Mouse (Mus musculus) megakaryocyte, embryonic 14.5 days (primary cell): ENCODE measurements around the gene Isy1. TPM values are rescaled to one million over a fixed set of nuclear protein-coding genes. Genes with fewer than 3 reads are reported as not detected.

Experiments
- H3K27me3 ChIP-seq: replicated peaks from 2 replicates; pipeline ENCODE3; 2012; ENCODE audit warnings: inconsistent platforms
- H3K36me3 ChIP-seq: replicated peaks from 2 replicates; pipeline ENCODE3; 2012; ENCODE audit warnings: low read length, inconsistent platforms, mixed read lengths
- H3K4me1 ChIP-seq: 2 replicates; pipeline ENCODE4 v1.6.1; 2012; ENCODE audit warnings: inconsistent platforms
- H3K4me3 ChIP-seq: replicated peaks from 2 replicates; pipeline ENCODE3; 2012; ENCODE audit warnings: moderate library complexity, mild to moderate bottlenecking, inconsistent platforms
- H3K9me3 ChIP-seq: 2 replicates; pipeline ENCODE4 v1.6.1; 2012; ENCODE audit warnings: inconsistent platforms
- FLI1 ChIP-seq: IDR thresholded peaks from 2 replicates; pipeline ENCODE4 v1.6.1; 2012; ENCODE audit warnings: low read length, inconsistent platforms, mixed read lengths
- GATA1 ChIP-seq: IDR thresholded peaks from 3 replicates; pipeline ENCODE4 v1.6.1; 2012; ENCODE audit warnings: mixed read lengths, low read length, inconsistent platforms, borderline replicate concordance
- polyA plus RNA-seq: library from polyadenylated mRNA; stranded (reverse); fragments of >175 nt; gene quantifications from 2 replicates; pipeline ENCODE4 v1.2.3, GENCODE M21; 2012; ENCODE audit warnings: low replicate concordance; ENCODE audit not compliant: insufficient read depth

Isy1 gene
- polyA plus RNA-seq, 1 experiment: 34.7 TPM

DNA sequence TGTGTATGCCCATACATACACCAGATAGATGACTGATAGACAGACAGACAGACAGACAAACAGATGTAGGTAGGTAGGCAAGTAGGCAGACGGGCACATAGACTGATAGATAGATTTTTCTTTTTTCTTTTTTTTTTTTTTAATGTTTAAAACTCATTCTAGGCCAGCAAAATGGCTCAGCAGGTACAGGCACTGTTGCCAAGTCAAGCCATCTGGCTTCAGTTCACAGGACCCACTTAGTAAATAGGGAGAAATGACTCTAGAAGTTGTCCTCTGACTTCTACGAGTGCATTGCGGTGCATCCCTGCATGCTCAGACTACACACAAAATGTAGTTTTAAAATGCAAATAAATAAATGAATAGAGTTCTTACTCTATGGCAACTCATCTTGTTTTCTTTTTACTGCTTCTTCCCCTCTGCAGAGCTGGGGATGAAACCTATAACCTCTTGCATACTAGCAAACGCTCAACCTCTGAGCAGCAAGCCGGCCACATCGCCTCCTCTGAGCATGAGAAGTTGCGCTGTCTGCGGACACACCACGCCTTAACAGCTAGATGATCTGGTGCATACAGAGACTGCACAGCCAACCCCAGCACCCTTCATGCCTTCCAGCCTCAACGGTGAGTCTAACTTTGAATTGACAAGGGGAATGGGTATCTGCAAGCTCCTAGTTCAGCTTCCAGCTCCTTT, 44.6 kb downstream of the Isy1 start:
- Histone ChIP-seq H3K9me3 (no peaks in the 10 kb centered on the region), H3K27me3 (no peaks in the 10 kb centered on the region), H3K4me3 (no peak overlapping the region), H3K4me1 (peaks cover 88% of the 10 kb centered on the region), H3K36me3 (peaks cover 92% of the 10 kb centered on the region)
- TF ChIP-seq GATA1: no peak
- no peak for TF ChIP-seq FLI1

DNA sequence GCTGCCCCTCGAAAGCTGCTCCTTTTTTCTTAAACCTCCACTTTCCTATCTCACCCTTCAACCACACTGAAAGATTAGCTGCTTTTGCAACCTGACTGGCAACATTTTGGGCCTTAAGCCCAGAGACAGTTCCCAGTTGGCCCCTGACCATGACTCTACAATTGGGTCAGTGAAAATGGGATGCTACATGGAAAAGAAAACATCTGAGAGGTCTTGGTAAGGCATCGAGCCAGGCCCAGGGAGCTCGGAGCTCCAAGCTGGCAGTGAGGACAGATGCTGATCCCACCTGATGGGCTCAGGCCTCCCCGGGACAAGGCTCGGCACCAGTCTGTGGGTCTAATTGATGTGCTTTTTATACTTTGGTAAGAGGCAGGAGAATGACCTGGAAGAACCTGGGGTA, 46.8 kb downstream of the Isy1 start:
- H3K4me3 ChIP-seq: peak overlapping the region; percentile 25
- peaks cover 93% of the 10 kb centered on the region for H3K36me3 ChIP-seq
- no peaks in the 10 kb centered on the region for H3K27me3 ChIP-seq
- no peaks in the 10 kb centered on the region for H3K9me3 ChIP-seq
- H3K4me1 ChIP-seq: peaks cover 88% of the 10 kb centered on the region
- TF ChIP-seq GATA1: no peak
- TF ChIP-seq FLI1: no peak

DNA sequence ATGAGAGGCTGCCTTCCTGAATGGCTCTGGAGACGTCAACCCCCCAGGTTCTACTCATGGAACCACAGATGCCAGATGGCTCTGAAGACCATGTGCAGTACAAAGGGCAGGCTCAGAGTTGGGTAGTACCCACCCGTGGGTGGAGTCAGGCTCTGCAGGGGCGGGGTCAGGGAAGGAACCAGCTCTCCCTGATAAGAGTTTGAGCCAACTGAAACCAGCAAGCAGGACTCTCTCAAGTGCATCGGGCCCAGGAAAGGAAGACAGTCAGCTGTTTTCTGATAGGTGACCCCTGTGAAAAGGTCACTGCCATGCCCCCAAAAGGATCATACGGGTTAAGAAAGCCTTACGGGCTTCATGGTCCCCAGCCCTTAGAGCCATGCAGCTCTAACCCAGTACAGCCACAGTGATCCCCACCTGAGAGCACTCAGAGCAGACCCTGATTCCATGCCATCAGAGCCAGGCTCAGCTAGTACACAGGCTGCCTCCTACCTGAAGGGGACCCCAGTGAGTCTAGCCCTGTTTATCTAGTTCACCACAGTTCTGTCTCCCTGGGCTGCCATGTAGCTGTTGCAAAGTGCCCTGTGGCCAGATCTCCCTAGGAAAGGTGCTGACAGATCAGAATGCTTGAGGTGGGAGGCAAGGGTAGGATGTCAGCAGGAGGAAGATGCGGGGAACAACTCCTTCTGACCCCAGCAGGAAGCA, 47.7 kb downstream of the Isy1 start:
- TF ChIP-seq GATA1 (no peak; the same call in 2 of the 3 replicates), FLI1 (no peak)
- Histone ChIP-seq H3K27me3 (no peaks in the 10 kb centered on the region), H3K9me3 (no peaks in the 10 kb centered on the region), H3K36me3 (peaks cover 86% of the 10 kb centered on the region), H3K4me3 (peak overlapping the region; percentile 74), H3K4me1 (peaks cover 83% of the 10 kb centered on the region)

DNA sequence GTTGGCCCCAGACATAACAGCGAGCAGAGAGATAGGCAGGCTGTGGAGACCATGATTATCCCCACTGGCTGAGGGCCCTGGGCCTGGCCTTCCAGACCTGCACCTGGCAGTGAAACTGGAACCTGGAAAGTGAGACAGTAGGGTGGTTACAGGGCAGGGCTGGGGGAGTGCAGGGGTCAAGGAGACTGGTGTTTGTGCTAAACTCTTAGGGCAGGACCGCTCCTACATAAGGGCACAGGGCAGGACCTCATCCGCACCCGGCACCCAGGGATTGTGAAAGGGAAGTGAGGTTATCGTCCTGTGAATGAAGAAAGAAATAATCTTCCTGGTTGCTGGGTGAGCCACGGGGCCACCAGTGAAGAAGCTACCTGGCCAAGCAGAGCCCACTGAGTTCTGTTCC, 48.8 kb downstream of the Isy1 start:
- H3K4me3 ChIP-seq: no peak overlapping the region
- no peaks in the 10 kb centered on the region for H3K9me3 ChIP-seq
- H3K27me3 ChIP-seq: no peaks in the 10 kb centered on the region
- peaks cover 76% of the 10 kb centered on the region for H3K4me1 ChIP-seq
- TF ChIP-seq FLI1: no peak
- no peak for TF ChIP-seq GATA1
- H3K36me3 ChIP-seq: peaks cover 82% of the 10 kb centered on the region

DNA sequence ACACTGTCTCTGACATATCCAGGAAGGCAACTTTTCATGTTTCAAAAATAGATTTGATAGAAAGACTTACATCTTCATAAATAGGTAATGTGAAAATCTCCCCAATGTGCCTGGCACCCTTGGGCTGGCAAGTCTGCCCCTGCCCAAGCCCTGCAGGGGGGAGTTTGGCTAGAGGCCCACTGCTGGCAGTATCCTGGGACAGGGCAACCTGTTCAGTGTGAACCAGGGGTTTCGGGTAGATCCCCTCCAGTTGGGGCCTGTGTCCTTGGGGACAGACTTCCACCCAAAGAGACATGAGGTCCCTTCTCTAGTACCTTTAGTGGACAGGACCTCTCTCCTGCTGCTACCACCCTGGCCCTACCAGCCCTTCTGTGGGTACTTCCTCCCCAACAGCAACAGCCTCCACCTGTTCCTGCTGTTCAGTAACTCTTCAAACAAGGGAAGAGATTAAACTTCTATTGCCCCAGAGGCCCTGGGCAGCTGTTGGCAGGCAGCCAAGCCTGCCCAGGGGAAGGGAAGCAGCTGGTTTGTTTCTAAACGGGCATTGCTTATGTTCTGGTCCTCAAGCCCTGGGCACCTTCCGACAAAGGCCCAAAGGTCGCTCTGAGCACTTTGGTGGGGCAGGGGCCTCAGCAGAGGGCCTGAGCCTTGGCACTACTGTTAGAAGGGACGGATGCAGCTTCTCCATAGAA, 49.6 kb downstream of the Isy1 start:
- H3K27me3 ChIP-seq: no peaks in the 10 kb centered on the region
- no peaks in the 10 kb centered on the region for H3K9me3 ChIP-seq
- peaks cover 69% of the 10 kb centered on the region for H3K4me1 ChIP-seq
- TF ChIP-seq GATA1 (no peak), FLI1 (no peak)
- H3K36me3 ChIP-seq: peaks cover 75% of the 10 kb centered on the region
- no peak overlapping the region for H3K4me3 ChIP-seq

DNA sequence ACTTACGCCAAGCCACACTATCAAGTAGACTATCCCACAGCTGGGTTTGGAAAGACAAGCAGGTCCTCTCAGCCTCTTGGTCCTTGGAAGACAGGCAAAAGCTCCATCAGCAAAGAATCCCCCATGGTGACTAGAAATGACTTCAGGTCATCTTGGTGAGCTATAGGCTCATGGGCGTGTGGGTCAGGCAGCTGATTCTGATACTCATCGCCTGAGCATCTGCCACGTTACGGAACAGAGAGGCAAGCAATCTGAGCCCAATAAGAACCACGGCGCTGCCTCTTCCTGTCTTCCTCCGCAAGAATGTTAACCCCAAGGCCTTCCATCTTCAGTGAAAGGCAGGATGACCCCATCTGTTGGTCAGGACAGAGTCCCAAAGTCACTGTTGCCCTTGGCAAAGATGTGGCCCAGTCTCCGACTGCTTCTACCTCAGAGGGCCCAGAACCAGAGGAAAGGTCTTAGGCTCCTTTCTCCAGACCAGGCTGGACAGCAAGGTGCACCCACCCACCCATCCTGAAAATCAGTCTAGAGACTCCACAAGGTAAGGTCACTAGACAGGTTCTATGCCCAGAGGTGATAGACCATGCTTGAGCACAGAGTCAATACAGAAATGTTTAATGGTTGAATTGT, 50.2 kb downstream of the Isy1 start:
- Histone ChIP-seq H3K27me3 (no peaks in the 10 kb centered on the region), H3K36me3 (peaks cover 68% of the 10 kb centered on the region), H3K9me3 (no peaks in the 10 kb centered on the region), H3K4me1 (peaks cover 69% of the 10 kb centered on the region), H3K4me3 (no peak overlapping the region)
- TF ChIP-seq FLI1: no peak
- TF ChIP-seq GATA1: no peak

DNA sequence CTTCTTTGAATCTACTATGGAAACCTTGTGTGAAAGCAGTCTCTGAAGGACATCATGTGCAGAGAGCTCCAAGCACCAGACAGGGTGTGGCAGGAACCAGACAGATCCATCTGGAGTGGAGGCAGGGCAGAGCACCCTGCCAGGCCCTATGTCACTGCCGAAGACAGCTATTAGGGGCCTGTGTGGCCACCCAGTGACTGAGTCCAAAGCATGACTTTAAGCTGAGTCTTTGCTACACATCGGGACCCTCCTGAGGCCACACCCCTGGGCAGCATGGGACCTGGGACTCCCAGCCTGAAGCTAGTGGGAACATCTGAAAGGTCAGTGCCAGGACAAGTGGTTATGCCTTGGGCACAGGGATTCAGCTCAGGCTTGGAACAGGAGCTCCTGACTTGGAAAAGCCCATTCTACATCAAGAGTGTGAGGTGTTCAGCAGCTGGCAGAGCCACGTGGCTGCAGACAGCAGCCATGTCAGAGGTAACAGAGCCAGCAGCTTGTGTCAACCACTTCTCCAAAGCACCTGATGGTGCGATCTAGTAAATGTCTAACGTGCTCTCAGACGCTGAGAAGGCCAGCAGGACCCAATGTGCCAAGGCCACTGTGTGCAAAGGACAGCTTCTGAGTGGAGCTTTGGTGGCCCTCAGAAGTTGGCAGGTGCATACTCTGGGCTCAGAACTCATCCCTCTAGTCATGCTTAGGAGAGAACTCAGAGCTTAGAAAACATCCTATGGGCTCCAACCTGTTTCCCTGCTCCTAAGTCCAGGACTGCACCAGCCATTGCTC, 51.3 kb downstream of the Isy1 start:
- H3K9me3 ChIP-seq: no peaks in the 10 kb centered on the region
- H3K36me3 ChIP-seq: peaks cover 57% of the 10 kb centered on the region
- TF ChIP-seq FLI1 (no peak), GATA1 (no peak)
- no peak overlapping the region for H3K4me3 ChIP-seq
- H3K27me3 ChIP-seq: no peaks in the 10 kb centered on the region
- peaks cover 65% of the 10 kb centered on the region for H3K4me1 ChIP-seq

DNA sequence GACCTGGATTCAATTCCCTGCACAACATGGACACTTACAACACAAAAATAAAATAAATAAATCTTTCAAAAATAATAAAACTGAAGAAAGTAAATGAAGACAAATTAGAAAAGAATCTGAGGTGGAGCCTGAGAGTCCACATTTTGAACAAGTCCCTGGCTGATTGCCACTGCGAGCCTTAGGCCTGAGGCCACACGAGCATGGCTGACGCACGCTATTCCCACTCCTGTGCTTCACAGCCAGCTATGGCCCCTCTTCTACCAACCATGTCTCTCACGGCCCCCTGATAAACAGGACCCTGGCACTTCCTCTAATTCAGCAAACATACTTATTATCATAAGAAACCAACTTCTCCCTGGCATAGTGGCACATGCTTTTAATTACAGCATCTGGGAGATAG, 52.0 kb downstream of the Isy1 start:
- H3K27me3 ChIP-seq: no peaks in the 10 kb centered on the region
- H3K4me3 ChIP-seq: no peak overlapping the region
- peaks cover 60% of the 10 kb centered on the region for H3K4me1 ChIP-seq
- TF ChIP-seq FLI1 (no peak), GATA1 (no peak)
- H3K36me3 ChIP-seq: peaks cover 55% of the 10 kb centered on the region
- no peaks in the 10 kb centered on the region for H3K9me3 ChIP-seq

DNA sequence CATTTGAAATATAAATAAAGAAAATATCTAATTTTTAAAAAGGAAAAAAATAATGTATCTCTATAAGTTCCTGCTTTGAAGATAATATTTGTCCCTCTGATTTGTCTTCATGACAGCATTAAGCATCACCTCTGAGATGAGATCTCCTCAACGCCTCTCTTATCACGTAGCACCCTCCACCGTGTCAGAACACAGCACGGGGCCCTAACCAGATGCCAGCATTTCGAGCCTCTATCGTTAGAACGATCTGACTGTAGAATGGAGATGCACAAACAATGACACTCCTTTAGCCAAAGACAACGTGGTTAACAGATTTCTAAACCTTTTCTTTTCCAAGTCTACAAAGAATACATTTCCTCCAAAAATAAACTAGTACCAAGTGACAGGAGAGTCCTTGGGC, 54.6 kb downstream of the Isy1 start:
- peaks cover 57% of the 10 kb centered on the region for H3K4me1 ChIP-seq
- TF ChIP-seq FLI1: no peak
- no peak for TF ChIP-seq GATA1
- no peaks in the 10 kb centered on the region for H3K9me3 ChIP-seq

More for the DNA sequence above, 54.6 kb downstream of the Isy1 start:
- H3K4me3 ChIP-seq: no peak overlapping the region
- H3K27me3 ChIP-seq: no peaks in the 10 kb centered on the region
- H3K36me3 ChIP-seq: peaks cover 51% of the 10 kb centered on the region
